Mouse (Mus musculus) brain, embryonic 14.5 days (tissue): ENCODE measurements around the gene Dclk1.

Experiments used
- CTCF ChIP-seq: fragments of 200-500 bp; IDR thresholded peaks from 2 replicates; pipeline ENCODE4 v1.5.1; 2012; ENCODE audit warnings: inconsistent platforms, mild to moderate bottlenecking, moderate library complexity, borderline replicate concordance; ENCODE audit not compliant: insufficient read depth, insufficient read length; ENCODE audit errors: extremely low read depth
- POLR2A ChIP-seq: fragments of 200-500 bp; IDR thresholded peaks from 2 replicates; pipeline ENCODE4 v1.6.1; 2012; ENCODE audit warnings: mild to moderate bottlenecking, inconsistent platforms, borderline replicate concordance; ENCODE audit not compliant: poor library complexity, insufficient read depth, insufficient read length, severe bottlenecking; ENCODE audit errors: extremely low read depth

DNA sequence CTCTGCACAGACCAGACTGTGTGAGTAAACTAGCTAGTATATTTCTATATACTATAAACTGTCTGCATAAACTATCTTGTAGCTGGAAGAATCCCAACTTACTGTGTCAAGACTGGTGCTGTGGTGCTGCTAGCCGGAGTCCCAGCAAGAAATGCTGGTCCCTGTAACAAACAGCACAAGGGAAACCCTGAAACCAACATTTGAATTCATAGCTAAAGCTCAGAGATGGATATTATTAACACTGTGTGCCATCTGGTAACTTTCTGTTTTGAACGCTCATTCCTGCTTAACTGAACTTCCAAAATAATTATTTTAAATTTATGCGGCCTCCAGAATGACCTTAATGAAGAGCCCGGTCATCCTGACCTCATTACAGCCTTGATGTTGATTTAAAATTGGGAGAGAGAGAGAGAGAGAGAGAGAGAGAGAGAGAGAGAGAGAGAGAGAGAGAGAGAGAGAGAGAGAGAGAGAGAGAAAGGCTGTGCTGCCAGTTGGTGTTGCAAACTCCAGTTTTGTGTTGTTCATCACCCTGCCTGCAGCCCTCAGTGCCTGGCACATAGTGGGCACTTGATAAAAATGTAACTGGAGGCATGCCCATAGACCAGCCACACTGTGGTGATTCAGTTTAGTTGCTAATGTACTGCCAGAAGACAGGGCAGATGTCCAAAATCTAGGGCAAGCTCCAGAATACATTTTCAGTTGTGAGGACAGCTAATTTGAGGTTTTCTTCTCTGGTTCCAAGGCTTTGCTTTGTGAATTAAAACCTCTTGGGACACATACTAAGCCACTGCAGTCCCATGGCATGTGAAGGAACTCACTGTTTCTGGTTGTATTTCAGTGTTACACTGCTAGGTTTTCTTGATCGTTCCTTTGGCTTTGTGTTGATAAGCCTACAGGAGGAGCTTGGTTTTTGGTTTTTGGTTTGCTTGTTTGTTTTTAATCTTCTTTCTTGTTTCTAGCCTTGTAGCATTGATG, 205.6 kb downstream of the Dclk1 start:
- no peak for TF ChIP-seq POLR2A
- no peak for TF ChIP-seq CTCF
